Mouse (Mus musculus) thymus, adult 2 months (tissue): ENCODE data around the gene AC131692.1.

ENCODE experiments used
- CTCF ChIP-seq: fragments of 200-500 bp; IDR thresholded peaks from 2 replicates; pipeline ENCODE4 v1.5.1; 2012; ENCODE audit warnings: mild to moderate bottlenecking, control low read depth, low read length, moderate library complexity, borderline replicate concordance; ENCODE audit not compliant: control insufficient read depth, poor library complexity, insufficient read depth; ENCODE audit errors: extremely low read depth
- POLR2A ChIP-seq: fragments of 200-500 bp; IDR thresholded peaks from 2 replicates; pipeline ENCODE4 v1.6.1; 2012; ENCODE audit warnings: mild to moderate bottlenecking, low read length, control low read depth, moderate library complexity; ENCODE audit not compliant: control insufficient read depth, poor library complexity, insufficient read depth; ENCODE audit errors: extremely low read depth

DNA sequence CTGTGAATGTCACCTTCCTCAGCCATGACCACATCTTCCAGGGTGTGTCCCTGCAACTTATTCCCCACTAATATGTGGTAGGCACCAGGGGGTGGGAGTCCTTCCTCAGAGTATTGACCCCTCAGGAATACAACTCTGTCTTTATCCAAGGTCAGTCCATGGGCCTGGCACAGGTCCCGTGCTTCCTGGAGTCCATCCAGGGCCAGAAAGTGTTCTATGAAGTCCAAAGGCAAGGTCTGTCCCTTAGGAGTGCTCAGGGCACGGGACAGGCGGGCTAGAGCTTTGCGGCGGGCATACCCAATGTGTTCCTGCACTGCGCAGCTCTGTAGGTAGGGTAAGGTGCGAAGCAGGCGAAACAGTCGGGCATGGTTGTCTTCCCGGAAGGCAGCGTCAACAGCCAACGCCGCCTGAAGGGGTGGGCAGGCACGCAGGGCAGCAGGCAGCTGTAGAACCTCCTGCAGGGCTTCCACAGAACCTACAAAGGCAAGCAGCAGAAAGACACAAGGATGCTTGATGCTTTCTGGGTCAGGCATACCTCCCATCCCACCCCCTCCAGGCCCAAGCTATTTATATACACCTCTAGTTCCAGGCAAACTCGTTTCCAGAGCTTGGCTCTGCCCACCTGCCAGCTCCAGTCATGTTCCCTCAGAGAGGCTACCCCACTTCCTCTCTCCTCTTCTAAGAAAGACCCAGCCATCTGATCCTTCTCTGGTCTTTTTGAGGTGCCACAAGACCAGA is 22.1 kb downstream of the AC131692.1 start:
- no peak for TF ChIP-seq CTCF
- TF ChIP-seq POLR2A: no peak
